30 mouse cellular contexts compared by ENCODE assay signal in the genomic region with DNA sequence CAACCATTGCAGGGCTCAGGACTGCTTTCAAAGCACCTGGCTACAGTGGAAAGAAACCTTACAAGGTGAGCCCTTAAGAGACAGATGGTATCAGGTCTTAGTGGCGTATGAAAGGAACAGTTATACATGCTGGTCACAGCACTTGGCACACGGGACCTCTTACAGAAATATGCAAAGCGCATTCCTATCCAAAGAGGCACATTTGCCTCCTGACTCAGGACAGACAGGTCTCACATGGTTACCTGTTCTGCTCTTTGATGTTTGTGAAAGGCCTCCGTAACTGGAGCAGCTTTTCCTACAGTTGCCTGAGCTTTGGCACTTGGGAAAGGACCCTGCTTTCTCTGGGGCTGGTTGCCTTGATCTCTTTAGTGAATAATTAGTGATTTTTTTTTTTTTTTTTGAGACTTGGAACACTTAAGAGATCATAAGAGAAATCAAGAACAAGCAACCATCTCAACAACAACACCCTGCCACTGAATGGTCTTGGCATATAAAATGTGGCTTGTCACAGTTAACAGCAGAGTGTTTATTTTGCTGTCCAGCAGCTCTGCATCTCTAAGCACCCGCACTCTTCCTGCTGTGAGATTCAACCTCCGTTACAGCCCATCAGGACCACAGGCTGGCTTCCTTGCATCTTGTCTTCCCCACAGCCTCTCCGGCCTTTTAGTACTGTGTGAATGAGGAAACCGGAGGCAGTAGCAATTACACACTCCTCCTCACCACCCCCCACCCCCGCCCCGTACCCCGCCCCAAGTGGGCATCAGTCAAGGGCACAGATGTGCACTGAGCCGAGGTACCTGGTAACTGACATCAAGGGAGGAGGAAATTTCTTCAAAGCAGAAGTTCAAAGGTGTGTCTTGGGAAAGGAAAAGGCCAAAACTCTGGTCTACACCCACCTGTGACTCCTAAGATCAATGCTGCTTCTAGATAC. TPM values are rescaled to one million over a fixed set of nuclear protein-coding genes. Genes with fewer than 3 reads are reported as not detected.
DNase-seq lines count a peak whose midpoint lies in the region; ATAC-seq lines count a peak whose summit lies in the region.
"Had no signal": no experiment of that assay in that cellular context is flagged by ENCODE, and none has a peak within 500 bp of the region (broad histone marks: within the 10 kb centered on the region; RNA-seq: fewer than 3 reads in every experiment).

No protein-coding gene starts in this region.

- 54% methylated on average over 12 of the region's 12 CpGs for WGBS in forebrain, embryonic 15.5 days
- WGBS in forebrain, embryonic 14.5 days, result 46% methylated on average over 12 of the region's 12 CpGs
- 29% methylated on average over 12 of the region's 12 CpGs for WGBS in kidney, embryonic 15.5 days
- WGBS in lung, embryonic 16.5 days, result 33% methylated on average over 12 of the region's 12 CpGs
- 46% methylated on average over 12 of the region's 12 CpGs for WGBS in heart, embryonic 10.5 days

- no peak for DNase-seq in forebrain, embryonic 14.5 days (ENCODE audit: low spot score)
- DNase-seq in kidney, postnatal 14 days, result no peak
- no peak for DNase-seq in lung, postnatal 14 days
- DNase-seq in R1 (ENCODE audit: low read depth, low spot score), result peak; percentile 48
- no peak for DNase-seq in heart, embryonic 10.5 days (ENCODE audit: low spot score)
- DNase-seq: adrenal gland, postnatal 10 days; cerebellum, adult 8-10 months; cerebellum, postnatal 25 days; heart, postnatal 10 days; right cerebral cortex, adult 18-20 months; spleen, adult 18-20 months; thymus, postnatal 14 days had no signal

- H3K4me1 ChIP-seq in forebrain, embryonic 15.5 days, result peaks cover 31% of the 10 kb centered on the region
- peaks cover 15% of the 10 kb centered on the region for H3K4me1 ChIP-seq in forebrain, embryonic 14.5 days (ENCODE audit: control insufficient read depth, insufficient read depth, low read length)
- peaks cover 34% of the 10 kb centered on the region for H3K4me1 ChIP-seq in kidney, embryonic 15.5 days
- peaks cover 22% of the 10 kb centered on the region for H3K4me1 ChIP-seq in lung, embryonic 16.5 days (replicated peaks; ENCODE audit: control insufficient read depth, insufficient read depth, low read length)
- peaks cover 4% of the 10 kb centered on the region; the same call in 1 of the 2 replicates for H3K4me1 ChIP-seq in heart, embryonic 10.5 days
- H3K4me1 ChIP-seq: liver, embryonic 15.5 days; megakaryocyte, embryonic 14.5 days had no signal

- no peaks in the 10 kb centered on the region for H3K9me3 ChIP-seq in forebrain, embryonic 15.5 days
- no peaks in the 10 kb centered on the region for H3K9me3 ChIP-seq in forebrain, embryonic 14.5 days (replicated peaks; ENCODE audit: control insufficient read depth, low read length)
- no peaks in the 10 kb centered on the region for H3K9me3 ChIP-seq in kidney, embryonic 15.5 days (replicated peaks)
- no peaks in the 10 kb centered on the region for H3K9me3 ChIP-seq in lung, embryonic 16.5 days (ENCODE audit: control insufficient read depth, low read length)
- H3K9me3 ChIP-seq in heart, embryonic 10.5 days, result no peaks in the 10 kb centered on the region
- H3K9me3 ChIP-seq: embryonic facial prominence, embryonic 10.5 days; embryonic facial prominence, embryonic 15.5 days; heart, embryonic 13.5 days; hindbrain, embryonic 15.5 days; limb, embryonic 12.5 days; liver, embryonic 15.5 days; megakaryocyte, embryonic 14.5 days; midbrain, embryonic 12.5 days; neural tube, embryonic 12.5 days had no signal

- no peak overlapping the region for H3K9ac ChIP-seq in forebrain, embryonic 15.5 days (replicated peaks)
- no peak overlapping the region for H3K9ac ChIP-seq in forebrain, embryonic 14.5 days (ENCODE audit: low read length)
- H3K9ac ChIP-seq in kidney, embryonic 15.5 days, result no peak overlapping the region
- H3K9ac ChIP-seq in lung, embryonic 16.5 days (ENCODE audit: low read length), result no peak overlapping the region
- H3K9ac ChIP-seq: embryonic facial prominence, embryonic 15.5 days; heart, embryonic 13.5 days; hindbrain, embryonic 15.5 days; limb, embryonic 12.5 days; liver, embryonic 15.5 days; midbrain, embryonic 12.5 days; neural tube, embryonic 12.5 days had no signal

- H3K4me3 ChIP-seq in forebrain, embryonic 15.5 days, result no peak overlapping the region
- H3K4me3 ChIP-seq in forebrain, embryonic 14.5 days (ENCODE audit: low read depth, low read length), result no peak overlapping the region
- no peak overlapping the region for H3K4me3 ChIP-seq in kidney, embryonic 15.5 days (replicated peaks)
- no peak overlapping the region for H3K4me3 ChIP-seq in lung, embryonic 16.5 days (ENCODE audit: low read length)
- no peak overlapping the region for H3K4me3 ChIP-seq in heart, embryonic 10.5 days
- H3K4me3 ChIP-seq: embryonic facial prominence, embryonic 10.5 days; embryonic facial prominence, embryonic 15.5 days; heart, embryonic 13.5 days; hindbrain, embryonic 15.5 days; left cerebral cortex, adult 2 months; limb, embryonic 12.5 days; liver, embryonic 15.5 days; megakaryocyte, embryonic 14.5 days; midbrain, embryonic 12.5 days; myocyte; neural tube, embryonic 12.5 days had no signal

- no peak overlapping the region for H3K4me2 ChIP-seq in forebrain, embryonic 15.5 days (replicated peaks)
- H3K4me2 ChIP-seq in forebrain, embryonic 14.5 days (ENCODE audit: low read length), result no peak overlapping the region
- H3K4me2 ChIP-seq in kidney, embryonic 15.5 days, result no peak overlapping the region
- no peak overlapping the region for H3K4me2 ChIP-seq in lung, embryonic 16.5 days (ENCODE audit: low read depth, low read length)
- H3K4me2 ChIP-seq: embryonic facial prominence, embryonic 15.5 days; heart, embryonic 13.5 days; hindbrain, embryonic 15.5 days; limb, embryonic 12.5 days; liver, embryonic 15.5 days; midbrain, embryonic 12.5 days; neural tube, embryonic 12.5 days had no signal

- H3K36me3 ChIP-seq in forebrain, embryonic 15.5 days, result no peaks in the 10 kb centered on the region
- 0 out of 2 replicates have a peak, but pooled peaks cover 4% of the 10 kb centered on the region for H3K36me3 ChIP-seq in forebrain, embryonic 14.5 days (ENCODE audit: control insufficient read depth, insufficient read depth, low read length)
- no peaks in the 10 kb centered on the region for H3K36me3 ChIP-seq in kidney, embryonic 15.5 days
- H3K36me3 ChIP-seq in lung, embryonic 16.5 days (ENCODE audit: control insufficient read depth, insufficient read depth, low read length), result no peaks in the 10 kb centered on the region
- no peaks in the 10 kb centered on the region for H3K36me3 ChIP-seq in heart, embryonic 10.5 days
- H3K36me3 ChIP-seq: embryonic facial prominence, embryonic 15.5 days; G1E; heart, embryonic 13.5 days; hindbrain, embryonic 15.5 days; liver, embryonic 15.5 days; midbrain, embryonic 12.5 days; neural tube, embryonic 12.5 days had no signal

- H3K27me3 ChIP-seq in forebrain, embryonic 15.5 days, result no peaks in the 10 kb centered on the region
- H3K27me3 ChIP-seq in forebrain, embryonic 14.5 days (replicated peaks; ENCODE audit: control insufficient read depth, insufficient read depth, low read length), result no peaks in the 10 kb centered on the region
- H3K27me3 ChIP-seq in kidney, embryonic 15.5 days, result no peaks in the 10 kb centered on the region
- H3K27me3 ChIP-seq in lung, embryonic 16.5 days (ENCODE audit: control insufficient read depth, insufficient read depth, low read depth, low read length), result no peaks in the 10 kb centered on the region
- H3K27me3 ChIP-seq in heart, embryonic 10.5 days (ENCODE audit: insufficient read depth, poor library complexity, severe bottlenecking), result no peaks in the 10 kb centered on the region
- H3K27me3 ChIP-seq: embryonic facial prominence, embryonic 15.5 days; heart, embryonic 13.5 days; hindbrain, embryonic 15.5 days; limb, embryonic 12.5 days; liver, embryonic 15.5 days; megakaryocyte, embryonic 14.5 days; midbrain, embryonic 12.5 days; neural tube, embryonic 12.5 days had no signal

- H3K27ac ChIP-seq in forebrain, embryonic 15.5 days (replicated peaks), result 0 out of 2 replicates have a peak overlapping the region, but pooled peaks have one; percentile 9
- H3K27ac ChIP-seq in forebrain, embryonic 14.5 days (ENCODE audit: low read depth, low read length), result no peak overlapping the region
- H3K27ac ChIP-seq in kidney, embryonic 15.5 days, result no peak overlapping the region
- H3K27ac ChIP-seq in lung, embryonic 16.5 days (ENCODE audit: low read length), result peak overlapping the region; percentile 10; the same call in 1 of the 2 replicates
- no peak overlapping the region for H3K27ac ChIP-seq in heart, embryonic 10.5 days
- H3K27ac ChIP-seq: embryonic facial prominence, embryonic 10.5 days; embryonic facial prominence, embryonic 15.5 days; heart, embryonic 13.5 days; hindbrain, embryonic 15.5 days; kidney, postnatal 0 days; left cerebral cortex, adult 2 months; limb, embryonic 12.5 days; liver, embryonic 15.5 days; midbrain, embryonic 12.5 days; neural tube, embryonic 12.5 days had no signal

- no peak for ATAC-seq in forebrain, embryonic 15.5 days (replicated peaks)
- no peak for ATAC-seq in forebrain, embryonic 14.5 days
- ATAC-seq in kidney, embryonic 15.5 days (replicated peaks; ENCODE audit: low FRiP score), result peak; percentile 56
- peak; percentile 30; the same call in 1 of the 2 replicates for ATAC-seq in lung, embryonic 16.5 days (ENCODE audit: low read depth)
- ATAC-seq: forebrain, embryonic 16.5 days; intestine, postnatal 0 days had no signal

RNA-seq across cellular contexts. Expression of a gene that starts 41.2 kb away (rescaled TPM):
- polyA plus RNA-seq in forebrain, embryonic 15.5 days (2015; fragmentation: Nextera tagmentation; extraction: Ambion mirVana), result 93.3 and 95.7 TPM in 2 replicates
- 85.7 and 89.1 TPM in 2 replicates for polyA plus RNA-seq in forebrain, embryonic 14.5 days (2014; fragmentation: Nextera tagmentation; extraction: Ambion mirVana)
- 17.2 and 18.2 TPM in 2 replicates for polyA plus RNA-seq in kidney, embryonic 15.5 days (2015; fragmentation: Nextera tagmentation; extraction: Ambion mirVana)
- 13.8 and 17.3 TPM in 2 replicates for polyA plus RNA-seq in lung, embryonic 16.5 days (2015; fragmentation: Nextera tagmentation; extraction: Ambion mirVana)
- polyA plus RNA-seq in heart, embryonic 10.5 days (2016; fragmentation: Nextera tagmentation; extraction: Ambion mirVana), result 6.1 and 11.5 TPM in 2 replicates
- polyA plus RNA-seq: G1E had no signal

Comparison
In these comparisons a context has a peak if more than half of its experiments do, and no peak if none do; other contexts are left out.
1. H3K27ac ChIP-seq: peak in forebrain, embryonic 15.5 days (single experiment) and lung, embryonic 16.5 days (single experiment); none in forebrain, embryonic 14.5 days (single experiment), kidney, embryonic 15.5 days (single experiment) and heart, embryonic 10.5 days (single experiment).
2. ATAC-seq: peak in kidney, embryonic 15.5 days (single experiment) and lung, embryonic 16.5 days (single experiment); none in forebrain, embryonic 15.5 days (single experiment) and forebrain, embryonic 14.5 days (single experiment).